Mouse (Mus musculus): ENCODE measurements around the gene Wipf1. TPM values are rescaled to one million over a fixed set of nuclear protein-coding genes. Genes with fewer than 3 reads are reported as not detected.

Gene Wipf1
- polyA plus RNA-seq, 1 experiment from 2014 or later, result 6.9 TPM

DNA sequence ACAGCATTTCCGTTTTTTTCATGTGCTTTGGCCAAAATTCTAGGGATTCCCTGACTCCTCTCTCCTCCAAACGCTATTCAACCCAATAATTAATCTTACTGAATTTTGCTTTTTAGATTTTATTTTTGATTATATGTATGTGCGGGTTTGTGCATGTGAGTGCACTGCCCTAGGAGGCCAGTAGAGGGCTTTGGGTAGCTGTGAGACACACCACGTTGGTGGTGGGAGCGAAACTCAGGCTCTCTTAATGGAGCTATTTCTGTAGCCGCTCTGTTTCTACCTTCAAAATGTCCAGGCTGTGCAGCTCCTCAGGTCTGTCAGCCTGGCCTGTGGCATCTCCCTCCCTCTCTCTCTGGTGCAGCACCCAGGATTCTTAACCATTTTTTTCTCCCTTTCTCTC is 50.7 kb downstream of the Wipf1 start:
- no peak overlapping the region for H3K9ac ChIP-seq
- no peaks in the 10 kb centered on the region for H3K36me3 ChIP-seq
- H3K4me3 ChIP-seq (replicated peaks), result no peak overlapping the region
- 87% methylated on average over 6 of the region's 6 CpGs for WGBS
- H3K4me1 ChIP-seq, result no peaks in the 10 kb centered on the region; the same call in 1 of the 2 replicates
- no peaks in the 10 kb centered on the region for H3K27me3 ChIP-seq (replicated peaks)
- no peak for ATAC-seq (ENCODE audit: insufficient read depth, low FRiP score, low read depth)
- H3K27ac ChIP-seq, result no peak overlapping the region
- H3K9me3 ChIP-seq, result no peaks in the 10 kb centered on the region
- no peak overlapping the region for H3K4me2 ChIP-seq

DNA sequence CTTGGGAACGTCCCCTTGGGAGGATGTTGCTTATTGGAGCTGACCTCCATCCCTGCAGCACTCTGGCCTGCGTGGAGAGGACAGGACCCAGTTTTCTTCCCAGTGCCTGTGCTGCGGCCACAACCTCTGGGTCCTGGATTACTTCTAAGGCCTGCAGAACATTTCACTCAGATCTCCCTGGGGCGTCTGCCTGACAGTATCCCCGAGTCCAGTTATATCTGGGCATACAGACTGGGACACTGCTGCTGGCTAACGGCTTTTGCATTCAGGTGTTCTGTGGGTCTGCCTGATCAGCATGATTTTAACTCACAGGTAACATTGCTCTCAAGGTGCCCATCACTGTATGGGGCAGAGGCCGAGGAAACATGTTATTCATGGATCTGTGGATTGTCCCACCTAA is 52.0 kb downstream of the Wipf1 start:
- Histone ChIP-seq H3K27me3 (replicated peaks) (no peaks in the 10 kb centered on the region), H3K9me3 (no peaks in the 10 kb centered on the region), H3K9ac (no peak overlapping the region), H3K4me3 (replicated peaks) (no peak overlapping the region), H3K36me3 (no peaks in the 10 kb centered on the region), H3K4me1 (no peaks in the 10 kb centered on the region), H3K4me2 (no peak overlapping the region), H3K27ac (no peak overlapping the region)
- 74% methylated on average over 7 of the region's 7 CpGs for WGBS
- no peak for ATAC-seq (ENCODE audit: insufficient read depth, low FRiP score, low read depth)

DNA sequence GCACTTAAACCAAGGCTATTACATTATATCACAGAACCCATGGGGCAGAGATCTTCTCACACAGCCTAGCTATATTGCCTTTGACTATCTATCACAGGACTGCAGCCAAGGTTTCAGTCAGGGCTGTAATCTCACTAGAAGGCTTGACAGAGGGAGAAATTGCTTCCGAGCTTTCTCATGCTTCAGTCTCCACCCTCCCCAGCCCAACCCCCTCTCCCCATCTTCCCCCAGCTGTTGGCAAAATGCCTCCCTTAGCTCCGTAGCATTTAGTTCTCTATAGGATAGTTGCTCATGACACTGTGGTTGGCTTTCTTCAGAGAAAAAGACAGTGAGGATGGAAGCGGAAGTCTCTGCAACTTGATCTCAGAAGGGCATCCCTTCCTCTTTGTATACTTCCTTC is 54.0 kb downstream of the Wipf1 start:
- Histone ChIP-seq H3K27me3 (replicated peaks) (no peaks in the 10 kb centered on the region), H3K9ac (no peak overlapping the region), H3K4me1 (no peaks in the 10 kb centered on the region), H3K36me3 (no peaks in the 10 kb centered on the region), H3K27ac (no peak overlapping the region), H3K4me2 (no peak overlapping the region), H3K9me3 (no peaks in the 10 kb centered on the region), H3K4me3 (replicated peaks) (no peak overlapping the region)
- 32% methylated on average over 3 of the region's 3 CpGs for WGBS
- no peak; the same call in 1 of the 2 replicates for ATAC-seq (ENCODE audit: insufficient read depth, low FRiP score, low read depth)

DNA sequence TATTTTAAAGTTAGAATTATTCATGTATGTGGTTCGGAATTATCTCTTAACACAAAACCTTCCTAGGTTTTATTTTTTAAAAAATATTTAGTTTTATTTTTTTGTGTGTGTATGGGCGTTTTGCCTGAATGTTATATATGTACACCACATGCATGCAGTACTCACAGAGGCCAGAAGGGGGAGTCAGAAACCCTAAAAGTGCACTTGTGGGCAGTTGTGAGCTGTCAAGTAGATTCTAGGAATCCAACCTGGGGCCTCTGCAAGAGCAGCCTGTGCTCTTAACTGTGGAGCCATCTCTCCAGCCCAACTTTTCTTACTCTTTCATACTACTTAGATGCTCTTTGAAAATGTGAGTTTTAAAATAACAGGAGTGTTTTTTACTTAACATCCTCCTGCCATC is 57.4 kb downstream of the Wipf1 start:
- H3K9ac ChIP-seq, result no peak overlapping the region
- H3K4me2 ChIP-seq, result no peak overlapping the region
- no peaks in the 10 kb centered on the region for H3K9me3 ChIP-seq
- no peaks in the 10 kb centered on the region for H3K27me3 ChIP-seq (replicated peaks)
- H3K27ac ChIP-seq, result no peak overlapping the region
- no peaks in the 10 kb centered on the region for H3K36me3 ChIP-seq
- ATAC-seq (ENCODE audit: insufficient read depth, low FRiP score, low read depth), result no peak
- H3K4me1 ChIP-seq, result no peaks in the 10 kb centered on the region
- WGBS, result 87% methylated on average over 2 of the region's 2 CpGs
- no peak overlapping the region for H3K4me3 ChIP-seq (replicated peaks)

DNA sequence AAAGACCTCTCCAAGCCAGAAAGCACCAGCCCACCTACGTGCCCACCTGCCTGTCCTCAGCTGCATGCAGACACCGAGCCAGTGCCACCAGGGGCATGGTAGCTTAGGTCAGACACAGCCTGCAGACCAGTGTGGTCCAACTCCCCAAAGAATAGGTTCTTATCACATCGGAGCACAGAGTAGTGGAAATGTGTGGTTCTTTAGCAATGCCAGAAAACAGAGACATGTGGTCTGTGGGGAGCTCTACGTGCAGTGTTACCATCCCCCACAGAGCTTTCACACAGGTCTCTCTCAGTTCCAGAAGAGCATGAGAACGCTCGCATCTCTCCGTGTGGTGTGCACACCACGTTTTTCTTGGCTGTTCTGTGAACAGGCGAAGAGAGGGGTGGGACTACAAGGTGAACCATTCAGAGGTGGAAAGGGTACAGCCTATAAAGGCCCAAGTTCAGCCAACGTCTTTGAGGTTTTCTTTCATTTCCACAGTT is 59.3 kb downstream of the Wipf1 start:
- WGBS, result 79% methylated on average over 10 of the region's 10 CpGs
- no peaks in the 10 kb centered on the region for H3K4me1 ChIP-seq

DNA sequence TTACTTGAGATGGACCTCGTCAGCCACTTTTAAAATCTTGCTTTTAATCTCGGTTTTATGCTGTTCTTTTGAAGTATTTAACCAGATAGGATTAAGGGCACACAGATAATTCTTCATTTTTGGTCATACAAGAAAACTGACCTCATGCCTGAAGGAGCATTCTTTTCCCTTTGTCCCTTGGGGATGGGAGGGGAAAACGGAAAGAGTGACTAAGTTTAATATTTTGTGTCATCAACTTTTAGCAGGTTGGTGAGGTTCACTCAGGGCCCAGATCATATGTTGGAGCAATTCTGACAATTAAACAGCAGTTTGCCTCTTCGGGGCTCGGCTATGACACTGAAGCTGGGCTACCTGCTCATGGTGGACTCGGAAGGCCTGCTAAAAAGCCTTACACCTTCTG is 60.0 kb downstream of the Wipf1 start:
- Histone ChIP-seq H3K4me2 (no peak overlapping the region), H3K27ac (no peak overlapping the region), H3K9ac (no peak overlapping the region), H3K4me3 (replicated peaks) (no peak overlapping the region), H3K36me3 (no peaks in the 10 kb centered on the region), H3K9me3 (no peaks in the 10 kb centered on the region), H3K27me3 (replicated peaks) (no peaks in the 10 kb centered on the region), H3K4me1 (no peaks in the 10 kb centered on the region)
- no peak for ATAC-seq (ENCODE audit: insufficient read depth, low FRiP score, low read depth)
- WGBS, result 84% methylated on average over 6 of the region's 6 CpGs

More for the DNA sequence above, 59.3 kb downstream of the Wipf1 start:
- no peak for ATAC-seq (ENCODE audit: insufficient read depth, low FRiP score, low read depth)
- H3K9ac ChIP-seq, result no peak overlapping the region
- no peak overlapping the region for H3K4me3 ChIP-seq (replicated peaks)
- H3K27ac ChIP-seq, result no peak overlapping the region
- H3K36me3 ChIP-seq, result no peaks in the 10 kb centered on the region
- H3K9me3 ChIP-seq, result no peaks in the 10 kb centered on the region
- H3K4me2 ChIP-seq, result no peak overlapping the region
- no peaks in the 10 kb centered on the region for H3K27me3 ChIP-seq (replicated peaks)

DNA sequence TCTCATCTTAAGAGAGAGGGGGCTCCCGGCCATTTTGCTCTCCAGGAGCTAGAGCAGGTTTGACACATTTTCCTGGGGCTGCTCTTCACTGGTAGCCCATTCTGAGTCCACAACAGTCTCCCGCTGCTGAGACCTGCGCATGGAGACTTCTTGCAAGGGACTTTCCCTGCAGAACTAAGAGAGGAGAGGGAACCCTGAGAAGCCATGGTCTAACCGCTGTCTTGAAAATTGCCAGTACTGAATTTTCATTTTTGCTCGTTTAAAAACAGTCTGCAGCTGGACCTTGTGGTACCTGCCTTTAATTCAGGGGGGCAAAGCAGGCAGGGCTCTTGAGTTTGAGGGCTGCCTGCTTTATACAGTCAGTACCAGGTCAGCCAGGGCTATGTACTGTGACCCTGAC is 60.5 kb downstream of the Wipf1 start:
- H3K27me3 ChIP-seq (replicated peaks), result no peaks in the 10 kb centered on the region
- H3K27ac ChIP-seq, result no peak overlapping the region
- no peaks in the 10 kb centered on the region for H3K36me3 ChIP-seq
- no peaks in the 10 kb centered on the region for H3K9me3 ChIP-seq
- no peaks in the 10 kb centered on the region for H3K4me1 ChIP-seq
- H3K9ac ChIP-seq, result no peak overlapping the region
- ATAC-seq (ENCODE audit: insufficient read depth, low FRiP score, low read depth), result no peak
- no peak overlapping the region for H3K4me3 ChIP-seq (replicated peaks)
- 87% methylated on average over 5 of the region's 5 CpGs for WGBS
- H3K4me2 ChIP-seq, result no peak overlapping the region

DNA sequence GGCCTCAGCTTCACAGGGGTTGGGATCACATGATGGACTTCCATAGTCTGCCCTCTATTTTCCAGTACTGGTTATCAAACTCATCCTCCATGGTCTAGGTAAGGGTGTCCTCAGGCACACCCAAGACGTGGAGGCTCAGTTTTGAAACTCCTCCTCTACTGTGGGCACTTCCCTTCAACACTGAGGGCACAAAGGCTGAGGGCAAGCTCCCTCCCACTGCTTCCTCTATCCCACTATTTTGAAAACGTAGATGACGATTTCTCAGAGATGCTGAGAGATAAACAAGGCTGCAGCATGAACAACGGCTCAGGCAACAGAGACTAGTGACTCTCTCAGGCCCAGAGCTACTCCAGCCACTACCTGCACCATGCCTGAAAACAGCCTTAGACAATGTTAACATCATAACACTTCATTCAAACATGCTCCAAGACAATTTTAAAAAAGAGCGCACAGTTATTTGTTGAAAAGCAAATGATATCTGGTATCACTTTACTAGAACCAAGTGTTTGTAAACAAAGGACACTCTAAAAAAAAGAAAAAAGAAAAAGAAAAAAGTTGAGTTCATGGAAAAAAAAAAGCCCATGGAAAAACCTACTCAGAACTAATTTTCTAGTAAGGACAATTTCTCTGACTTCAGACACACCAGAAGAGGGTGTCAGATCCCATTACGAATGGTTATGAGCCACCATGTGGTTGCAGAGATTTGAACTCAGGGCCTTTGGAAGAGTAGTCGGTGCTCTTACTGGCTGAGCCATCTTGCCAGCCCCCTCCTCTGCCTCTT is 62.3 kb downstream of the Wipf1 start:
- Histone ChIP-seq H3K4me2 (no peak overlapping the region), H3K27ac (no peak overlapping the region)

DNA sequence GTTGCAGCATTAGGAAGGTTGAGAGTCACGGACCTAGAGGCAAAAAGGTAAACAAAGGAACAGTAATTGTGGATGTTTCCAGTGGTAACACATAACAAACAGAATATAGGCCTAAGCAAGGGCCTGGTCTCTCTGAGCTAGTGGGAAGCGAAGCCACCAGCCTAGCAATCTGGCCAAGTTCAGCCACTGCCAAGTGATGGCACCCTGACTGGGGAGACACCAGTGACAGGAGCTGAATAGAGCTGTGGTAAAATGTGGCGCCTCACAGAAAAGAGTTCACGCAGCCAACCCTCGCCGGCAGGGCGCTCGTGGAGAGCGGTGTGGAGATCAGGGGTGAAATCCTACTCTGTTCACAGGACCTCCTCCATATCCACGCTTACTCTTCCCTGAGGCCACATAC is 63.1 kb downstream of the Wipf1 start:
- no peaks in the 10 kb centered on the region for H3K27me3 ChIP-seq (replicated peaks)

More for the DNA sequence above, 62.3 kb downstream of the Wipf1 start:
- no peak overlapping the region for H3K9ac ChIP-seq
- H3K27me3 ChIP-seq (replicated peaks), result no peaks in the 10 kb centered on the region
- 73% methylated on average over 7 of the region's 7 CpGs for WGBS
- H3K36me3 ChIP-seq, result no peaks in the 10 kb centered on the region
- peaks cover 3% of the 10 kb centered on the region; the same call in 1 of the 2 replicates for H3K4me1 ChIP-seq
- no peaks in the 10 kb centered on the region for H3K9me3 ChIP-seq
- ATAC-seq (ENCODE audit: insufficient read depth, low FRiP score, low read depth), result no peak
- H3K4me3 ChIP-seq (replicated peaks), result no peak overlapping the region

DNA sequence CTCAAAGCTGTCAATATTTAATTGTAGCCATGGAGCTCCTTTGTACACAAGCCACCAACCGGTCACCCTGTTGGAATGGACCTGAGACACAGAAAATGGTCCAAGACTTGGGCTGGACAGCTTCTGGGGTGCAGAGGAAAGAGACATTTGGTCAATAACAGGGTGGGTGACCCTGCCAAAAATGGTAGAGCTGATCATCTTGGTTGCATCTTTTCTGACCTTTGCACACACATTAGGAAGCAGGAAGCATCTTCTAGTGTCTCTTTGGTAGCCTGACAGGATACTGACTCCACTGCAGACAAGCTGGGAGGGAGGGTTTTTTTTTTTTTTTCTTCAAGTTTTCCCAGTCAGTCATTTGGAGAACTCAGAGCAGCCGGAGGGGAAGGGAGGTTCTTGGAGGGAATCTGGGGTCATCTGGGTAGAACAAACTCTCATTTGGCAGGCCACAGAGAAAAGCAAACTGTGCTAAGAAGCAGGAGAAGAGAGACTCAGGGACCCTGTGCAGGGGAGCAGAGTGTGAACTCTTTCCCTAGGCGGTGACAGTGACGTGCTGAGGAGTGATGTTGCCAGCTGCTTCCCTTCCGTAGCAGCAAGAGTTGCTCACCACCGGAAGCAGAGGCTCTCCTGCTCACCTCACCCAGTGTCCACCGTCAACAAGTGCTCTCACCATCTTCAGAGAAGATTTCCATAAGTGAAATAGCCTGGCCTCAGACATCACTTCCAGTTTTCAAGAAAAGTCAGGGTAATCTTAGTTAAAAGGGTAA is 65.9 kb downstream of the Wipf1 start:
- ATAC-seq (ENCODE audit: insufficient read depth, low FRiP score, low read depth), result no peak
- H3K4me2 ChIP-seq, result no peak overlapping the region

More for the DNA sequence above, 63.1 kb downstream of the Wipf1 start:
- Histone ChIP-seq H3K9me3 (no peaks in the 10 kb centered on the region), H3K4me2 (no peak overlapping the region), H3K9ac (no peak overlapping the region), H3K4me1 (peaks cover 3% of the 10 kb centered on the region; the same call in 1 of the 2 replicates), H3K27ac (no peak overlapping the region), H3K4me3 (replicated peaks) (no peak overlapping the region), H3K36me3 (no peaks in the 10 kb centered on the region)
- no peak for ATAC-seq (ENCODE audit: insufficient read depth, low FRiP score, low read depth)
- WGBS, result 89% methylated on average over 10 of the region's 10 CpGs

DNA sequence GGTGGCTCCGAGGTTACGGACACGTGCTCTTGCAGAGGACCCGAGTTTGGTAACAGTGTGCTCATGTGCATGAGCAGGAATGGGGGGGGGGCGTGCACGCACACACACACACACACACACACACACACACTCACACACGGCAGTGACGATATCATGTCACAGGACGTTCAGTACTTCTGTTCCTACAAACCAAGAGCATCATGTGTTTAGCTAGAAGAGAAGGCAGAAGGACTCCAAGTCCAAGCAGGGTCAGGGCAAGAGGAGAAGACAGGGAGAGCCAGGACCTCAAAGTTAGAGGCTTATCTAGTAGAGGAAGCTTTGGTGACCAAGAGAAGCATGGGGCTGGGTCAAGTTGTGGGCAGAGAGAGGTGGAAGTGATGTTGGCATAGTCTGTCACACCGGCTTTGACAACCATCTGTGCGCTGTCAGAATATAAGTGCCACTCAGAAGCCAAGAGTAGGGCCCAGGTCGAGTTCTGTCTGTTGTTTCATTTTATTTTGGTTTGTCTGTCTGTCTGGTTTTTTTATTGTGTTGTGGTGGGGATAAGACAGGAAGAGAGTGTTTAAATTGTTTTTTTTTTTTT is 66.7 kb downstream of the Wipf1 start:
- H3K4me2 ChIP-seq, result no peak overlapping the region
- no peaks in the 10 kb centered on the region for H3K36me3 ChIP-seq
- H3K4me1 ChIP-seq, result peaks cover 3% of the 10 kb centered on the region; the same call in 1 of the 2 replicates
- no peak for ATAC-seq (ENCODE audit: insufficient read depth, low FRiP score, low read depth)
- H3K27me3 ChIP-seq (replicated peaks), result no peaks in the 10 kb centered on the region
- no peak overlapping the region for H3K9ac ChIP-seq
- no peak overlapping the region for H3K27ac ChIP-seq
- H3K9me3 ChIP-seq, result no peaks in the 10 kb centered on the region
- no peak overlapping the region for H3K4me3 ChIP-seq (replicated peaks)
- 82% methylated on average over 12 of the region's 12 CpGs for WGBS

More for the DNA sequence above, 65.9 kb downstream of the Wipf1 start:
- Histone ChIP-seq H3K9me3 (no peaks in the 10 kb centered on the region), H3K36me3 (no peaks in the 10 kb centered on the region), H3K4me1 (peaks cover 3% of the 10 kb centered on the region; the same call in 1 of the 2 replicates), H3K9ac (no peak overlapping the region), H3K27ac (no peak overlapping the region; the same call in 1 of the 2 replicates), H3K4me3 (replicated peaks) (no peak overlapping the region), H3K27me3 (replicated peaks) (no peaks in the 10 kb centered on the region)
- 29% methylated on average over 7 of the region's 7 CpGs for WGBS

DNA sequence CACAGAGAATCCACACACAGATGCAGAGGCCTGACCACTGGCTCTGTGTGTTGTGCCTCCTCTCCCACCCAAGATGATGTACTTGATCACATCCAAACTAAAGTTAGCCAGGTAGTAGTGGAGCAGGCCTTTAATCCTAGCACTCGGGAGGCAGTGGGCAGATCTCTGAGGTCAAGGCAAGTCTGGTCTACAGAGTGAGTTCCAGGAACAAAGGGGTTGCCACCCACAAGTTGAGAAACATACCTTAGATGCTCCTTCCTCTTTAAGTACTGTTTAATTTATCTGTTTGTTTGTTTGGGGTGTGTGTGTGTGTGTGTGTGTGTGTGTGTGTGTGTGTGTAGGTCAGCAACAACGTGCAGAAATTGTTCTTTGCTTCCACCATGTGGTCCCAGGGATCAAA is 67.3 kb downstream of the Wipf1 start:
- Histone ChIP-seq H3K9me3 (no peaks in the 10 kb centered on the region), H3K27ac (no peak overlapping the region), H3K4me2 (no peak overlapping the region), H3K9ac (no peak overlapping the region), H3K36me3 (no peaks in the 10 kb centered on the region), H3K27me3 (replicated peaks) (no peaks in the 10 kb centered on the region), H3K4me3 (replicated peaks) (no peak overlapping the region), H3K4me1 (peaks cover 3% of the 10 kb centered on the region; the same call in 1 of the 2 replicates)
- 47% methylated on average over 2 of the region's 2 CpGs for WGBS
- ATAC-seq (ENCODE audit: insufficient read depth, low FRiP score, low read depth), result no peak
